Mouse (Mus musculus) heart, adult 18-20 months (tissue): ENCODE measurements around the gene Aqp8. TPM values are rescaled to one million over a fixed set of nuclear protein-coding genes. Genes with fewer than 3 reads are reported as not detected.
A peak's percentile ranks its signal among the peaks of the same experiment; 100 is the strongest.

Experiments used
- DNase-seq, 2 experiments: peaks; one replicate each; pipeline ENCODE4 v3.0.0; 2021 to 2022; ENCODE audit warnings: mixed read lengths in 1 of 2
- long read RNA-seq, 2 experiments: library from polyadenylated mRNA; stranded (forward); transcript quantifications; one replicate each; pipeline ENCODE4 v2.0.0; 2021
- total RNA-seq, 2 experiments: library from RNA; stranded (reverse); gene quantifications; 2 replicates each; pipeline ENCODE4 v1.2.3; 2021

The Aqp8 gene
- 10 to 100 TPM in 1 of 2 experiments, 1 to 10 TPM in 1; 7.8 to 11.5 TPM for total RNA-seq
- long read RNA-seq, experiment 1, partial matches to known transcripts = 0 of 4 reads
- long read RNA-seq, experiment 1, other reads (novel, unspliced or antisense) = 1 of 4 reads
- long read RNA-seq, experiment 2, partial matches to known transcripts = 0 of 1 reads
- long read RNA-seq, experiment 2, other reads (novel, unspliced or antisense) = 0 of 1 reads

DNA sequence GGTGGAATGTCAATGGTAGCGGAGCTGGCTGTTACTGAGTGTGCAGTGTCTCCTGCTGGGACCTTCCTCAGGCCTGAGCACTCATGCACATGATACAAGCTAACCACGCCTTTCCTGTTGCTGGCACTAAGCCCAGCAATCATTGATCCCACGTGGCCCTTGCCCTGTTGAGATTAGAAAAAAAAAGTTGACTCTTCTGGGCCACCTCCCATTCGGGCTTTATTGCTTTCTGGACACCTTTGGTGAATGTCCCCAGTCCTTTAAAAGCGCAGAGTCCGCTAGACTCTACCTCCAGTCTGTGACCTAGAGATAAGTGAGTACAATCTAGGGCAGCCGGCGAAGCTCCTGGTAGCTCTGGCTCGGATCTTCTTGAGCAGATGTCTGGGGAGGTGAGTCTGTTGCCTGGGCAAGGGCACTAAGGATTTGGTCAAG lies at the start of gene Aqp8:
Gene Aqp8 (plus strand): TSS at position 222 of the 432 bp plus-strand sequence.
- peak; percentile 73 to 76 for DNase-seq

GRCm38 (mm10) chr7:123416803-123417202 lies 45.3 kb upstream of the Aqp8 start:
- DNase-seq = no peak

DNA sequence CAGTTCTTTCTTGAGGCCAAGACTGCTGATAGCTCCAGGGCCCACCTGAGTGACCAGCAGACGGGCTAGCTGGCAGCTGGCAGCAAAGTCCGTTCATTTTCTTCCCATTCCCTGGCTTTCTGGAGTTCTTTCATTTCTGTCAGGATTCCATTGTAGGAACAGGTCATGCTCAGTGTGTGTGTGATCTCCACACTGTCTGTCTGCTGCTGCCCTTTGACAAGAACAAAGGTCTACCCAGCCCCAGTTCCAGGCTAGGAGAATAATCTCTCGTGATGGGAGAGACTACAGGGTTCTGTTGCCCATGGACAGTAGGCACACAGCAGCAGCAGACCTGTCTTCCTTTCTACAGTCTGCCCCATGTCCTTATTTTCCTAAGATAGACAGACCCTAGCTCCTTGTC lies 44.4 kb upstream of the Aqp8 start:
- no peak for DNase-seq

- no peak for DNase-seq
Measured at GRCm38 (mm10) chr7:123419984-123420383, 42.1 kb upstream of the Aqp8 start.

DNA sequence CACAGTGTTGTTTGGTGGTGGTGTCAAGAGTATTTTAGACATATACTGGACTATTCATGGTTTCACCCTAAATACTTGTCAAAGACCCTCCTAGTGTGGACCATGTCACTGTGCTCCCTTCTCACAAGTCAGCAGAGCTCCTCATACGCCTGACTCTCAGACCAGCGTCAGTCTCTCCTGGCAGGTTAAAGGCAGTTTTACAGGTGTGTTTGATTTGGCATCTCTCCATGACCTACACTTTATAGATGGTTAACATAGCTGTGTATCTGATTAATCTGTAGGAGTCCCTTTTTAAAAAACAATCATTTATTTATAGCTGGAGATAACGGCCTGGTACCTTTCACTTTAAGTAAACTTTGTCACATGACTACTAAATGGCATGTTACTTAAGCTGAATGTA lies 40.1 kb upstream of the Aqp8 start:
- DNase-seq = no peak

DNA sequence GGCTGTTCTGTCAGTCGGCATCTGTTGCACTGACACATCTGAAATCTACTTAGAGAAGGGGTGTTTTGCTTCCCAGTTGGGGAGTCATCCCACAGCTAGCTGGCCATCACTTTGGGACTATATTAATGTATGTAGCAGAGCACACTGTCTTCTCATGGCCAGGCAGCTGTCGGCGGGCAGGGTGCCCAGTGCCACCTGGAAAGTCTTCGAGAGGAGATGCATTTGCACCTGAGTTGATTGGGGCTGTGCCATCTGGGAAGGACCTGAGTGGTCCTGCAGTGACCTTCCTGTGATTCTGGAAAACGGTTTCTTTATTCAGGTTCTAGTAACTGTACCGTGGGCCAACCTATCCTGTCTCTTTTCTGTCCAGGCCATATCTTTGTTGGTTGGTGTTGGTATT lies 37.8 kb upstream of the Aqp8 start:
- no peak for DNase-seq

DNA sequence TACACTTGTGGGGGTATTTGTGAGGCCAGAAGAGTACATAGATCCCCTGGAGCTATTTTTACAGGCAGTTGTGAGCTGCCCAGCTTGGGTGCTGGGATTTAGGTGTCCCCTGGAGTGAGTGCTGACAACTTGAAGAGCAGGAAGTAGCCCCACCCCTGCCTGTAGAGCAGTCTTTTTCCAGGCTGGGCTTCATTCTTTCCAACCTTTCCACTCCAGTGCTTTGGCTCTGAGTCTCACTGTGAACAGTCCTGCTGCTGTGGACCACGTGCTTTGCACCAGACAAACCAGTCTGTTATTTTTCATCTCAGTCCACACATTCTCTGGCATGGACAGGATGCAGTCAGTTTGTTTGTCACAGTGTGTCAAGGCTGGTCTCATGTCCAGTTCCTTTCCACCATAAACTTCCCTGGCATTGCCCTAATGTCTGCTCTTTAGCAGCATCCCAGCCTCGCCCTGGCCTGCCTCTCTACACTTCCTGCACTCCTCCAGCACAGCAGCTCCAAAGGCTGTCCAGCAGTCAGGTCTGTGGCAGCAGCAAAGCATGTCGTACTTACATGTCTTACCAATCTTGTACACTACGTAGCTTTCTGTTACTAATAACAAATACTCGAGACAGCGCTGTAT lies 36.8 kb upstream of the Aqp8 start:
- DNase-seq = peak; percentile 38 to 45

GRCm38 (mm10) chr7:123429624-123430410 lies 32.3 kb upstream of the Aqp8 start:
- DNase-seq = peak; percentile 25 to 55

DNA sequence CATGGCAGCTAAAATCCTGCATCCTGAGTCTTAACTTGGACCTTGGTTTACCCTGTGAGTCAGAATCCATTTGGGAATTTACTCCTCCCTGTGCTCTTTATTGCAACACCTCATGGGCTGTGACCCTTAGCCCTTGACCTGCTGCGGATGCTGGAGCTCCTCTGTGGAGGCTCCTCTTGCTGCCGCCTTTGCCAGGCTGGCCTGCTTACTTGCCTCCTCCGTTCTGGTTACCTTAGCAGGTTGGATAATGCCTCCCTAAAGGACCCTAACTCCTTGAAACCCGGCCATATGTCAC lies 31.7 kb upstream of the Aqp8 start:
- DNase-seq = peak in 1 of 2 experiments; percentile 21

DNA sequence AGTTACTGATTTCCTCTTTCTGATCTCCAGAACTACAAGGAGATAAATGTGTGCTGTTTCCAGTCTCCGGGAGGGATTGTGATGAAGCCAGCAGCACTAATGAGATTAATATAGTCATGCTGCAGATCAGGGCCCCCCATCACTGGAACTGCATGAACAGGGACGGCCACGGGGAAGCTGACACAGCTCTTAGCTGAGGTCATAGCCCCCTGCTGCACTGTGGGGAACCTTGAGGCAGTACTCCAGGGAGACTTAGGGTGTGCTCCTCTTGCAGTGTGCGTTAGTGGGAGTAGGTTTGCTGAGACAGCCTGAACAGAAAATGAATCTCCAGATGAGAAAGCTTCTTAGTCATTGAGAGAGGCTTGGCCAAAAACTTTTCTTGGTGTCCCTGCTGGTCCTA lies 30.9 kb upstream of the Aqp8 start:
- DNase-seq = no peak

GRCm38 (mm10) chr7:123442079-123442478 lies 20.0 kb upstream of the Aqp8 start:
- no peak for DNase-seq

DNA sequence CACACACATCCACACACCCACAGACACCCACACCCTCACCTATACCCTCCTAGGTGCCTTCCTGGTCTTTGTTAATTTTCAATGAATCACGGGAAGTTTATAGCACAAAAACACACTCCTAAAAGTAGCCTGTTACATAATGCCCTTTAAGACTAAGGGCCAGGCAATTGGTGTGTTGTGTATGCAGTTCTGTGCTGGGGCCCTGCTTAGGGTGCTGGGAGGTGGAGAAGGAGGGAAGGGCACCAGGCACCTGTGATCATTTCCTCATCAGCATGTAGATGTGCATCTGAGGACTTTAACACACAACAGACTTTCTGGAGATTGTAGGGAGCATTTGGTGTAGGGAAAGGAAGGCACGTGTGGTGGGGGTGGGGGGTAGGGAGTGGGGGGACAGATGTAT lies 13.3 kb upstream of the Aqp8 start:
- no peak for DNase-seq

DNA sequence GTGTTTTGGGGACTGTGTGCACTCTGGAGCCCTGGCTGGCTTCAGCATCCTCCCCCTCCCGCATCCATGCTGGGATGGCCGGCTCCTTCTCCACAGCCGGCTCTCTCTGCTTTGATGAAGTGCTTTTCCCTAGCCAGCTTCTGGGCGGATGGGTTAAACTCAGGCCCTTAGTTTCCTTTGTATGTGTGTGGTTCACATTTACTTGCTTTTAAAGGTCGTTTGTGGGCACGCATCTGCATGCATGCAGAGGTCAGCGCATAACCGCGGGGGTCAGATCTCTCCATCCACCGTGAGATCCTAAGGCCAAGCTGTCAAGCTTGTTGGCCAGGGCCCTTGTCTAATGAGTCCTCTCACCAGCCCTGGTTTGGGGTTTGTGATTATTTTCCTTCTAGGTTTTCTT lies 12.4 kb upstream of the Aqp8 start:
- DNase-seq = no peak

DNA sequence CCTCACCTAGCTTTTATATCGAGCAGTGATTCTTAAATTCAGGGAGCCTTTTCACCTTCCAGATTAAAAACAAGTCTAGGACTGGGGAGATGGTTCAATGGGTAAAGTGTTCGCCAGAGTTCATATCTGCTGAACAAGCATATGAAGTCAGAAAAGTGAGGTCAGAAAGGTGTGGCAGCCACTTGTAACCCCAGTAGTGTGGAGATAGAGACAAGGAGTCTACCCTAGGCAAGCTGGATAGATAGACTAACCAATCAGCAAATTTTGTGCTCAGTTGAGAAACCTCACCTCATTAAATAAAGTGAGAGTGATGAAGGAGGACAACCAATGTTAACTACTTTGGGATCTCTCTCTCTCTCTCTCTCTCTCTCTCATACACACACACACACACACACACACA lies 11.6 kb upstream of the Aqp8 start:
- no peak for DNase-seq

- peak in 1 of 2 experiments; percentile 35 for DNase-seq
Measured at GRCm38 (mm10) chr7:123452551-123452950, 9.5 kb upstream of the Aqp8 start.

GRCm38 (mm10) chr7:123453066-123453465 lies 9.0 kb upstream of the Aqp8 start:
- peak in 1 of 2 experiments; percentile 32 for DNase-seq

- DNase-seq = no peak
Measured at GRCm38 (mm10) chr7:123455088-123455487, 7.0 kb upstream of the Aqp8 start.

DNA sequence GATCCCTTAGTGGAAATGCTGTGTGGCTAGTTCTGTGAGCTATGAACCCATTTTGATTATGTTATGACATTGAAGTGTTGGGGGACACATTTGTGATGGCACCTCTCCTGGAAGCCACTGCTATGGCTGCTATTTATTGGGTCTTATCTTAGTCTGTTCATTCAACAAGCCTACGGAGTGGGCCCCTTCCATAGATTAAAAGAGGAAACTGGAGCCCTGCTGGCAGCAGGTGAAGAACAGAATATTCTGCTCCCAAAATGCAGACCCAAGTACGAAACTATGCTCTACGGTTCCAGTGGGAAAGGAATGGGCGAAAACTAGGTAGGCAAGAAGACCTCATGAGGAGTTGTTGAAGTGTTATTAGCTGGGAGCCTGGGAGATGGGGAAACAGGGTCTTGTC lies 3.8 kb upstream of the Aqp8 start:
- DNase-seq = no peak

DNA sequence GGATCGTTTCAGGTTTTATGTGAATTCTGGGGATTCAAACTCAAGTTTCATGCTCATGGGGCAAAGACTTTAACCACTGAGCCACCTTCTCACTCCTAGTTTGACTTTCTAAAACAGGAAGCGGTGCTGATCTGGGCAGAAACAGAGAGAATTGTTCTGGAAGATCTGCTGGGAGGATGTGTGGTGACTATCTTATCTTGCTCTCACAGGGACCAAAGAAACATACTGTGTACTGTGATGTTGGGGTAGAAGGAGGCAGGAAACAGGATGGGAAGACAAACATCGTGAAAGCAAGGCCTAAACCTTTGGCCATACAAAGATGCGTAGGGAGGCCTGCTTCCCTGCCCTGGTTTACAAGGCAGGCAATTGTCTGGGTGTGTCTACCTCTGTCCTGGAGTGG lies 2.8 kb upstream of the Aqp8 start:
- no peak for DNase-seq

DNA sequence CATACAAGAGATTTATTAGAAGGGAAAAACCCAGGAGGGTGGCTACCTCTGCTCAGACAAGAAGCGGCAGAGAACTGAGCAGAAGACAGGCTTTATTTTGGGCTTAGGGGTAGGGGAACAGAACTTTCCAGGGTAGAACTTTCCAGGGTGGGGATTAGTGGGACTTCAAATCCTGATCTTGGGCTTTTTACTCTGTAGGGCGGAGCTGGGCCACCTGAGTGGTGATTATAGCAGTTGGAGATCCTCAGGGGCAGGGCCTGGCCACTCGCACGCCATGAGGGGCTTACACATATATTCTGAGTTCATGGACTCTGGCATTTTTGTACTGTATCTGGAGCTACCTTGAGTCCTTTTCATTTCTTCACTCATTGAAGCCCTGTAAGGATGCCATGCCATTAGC lies 775 bp upstream of the Aqp8 start:
- DNase-seq = no peak

GRCm38 (mm10) chr7:123463569-123463968 lies 1.5 kb downstream of the Aqp8 start:
- DNase-seq = no peak

GRCm38 (mm10) chr7:123465692-123466387 lies 3.7 kb downstream of the Aqp8 start:
- peak; percentile 61 to 87 for DNase-seq

- no peak for DNase-seq
Measured at GRCm38 (mm10) chr7:123467961-123468360, 5.9 kb downstream of the Aqp8 start.
